Mouse (Mus musculus): Measurements from ENCODE around the gene Svbp.

DNA sequence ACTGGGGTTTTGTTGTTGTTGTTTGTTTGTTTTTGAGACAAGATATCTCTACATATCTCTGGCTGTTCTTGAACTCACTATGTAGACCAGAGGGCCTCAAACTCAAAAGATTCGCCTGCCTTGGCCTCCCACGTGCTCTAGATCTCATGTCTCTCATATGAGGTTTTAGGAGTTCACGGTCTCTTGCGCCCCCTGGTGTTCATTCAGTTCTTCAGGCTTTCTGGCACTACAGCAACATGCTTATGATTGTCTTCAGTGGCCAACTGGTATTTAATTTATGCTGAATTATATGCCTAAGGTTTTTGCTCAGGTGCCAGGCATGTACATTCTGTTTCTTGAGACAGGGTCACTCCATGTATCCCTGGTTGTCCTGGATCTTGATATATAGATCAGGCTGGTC is 27.4 kb upstream of the Svbp start:
- TF ChIP-seq CTCF (IDR thresholded peaks at IDR 0.05; ENCODE audit: insufficient read depth, low read length), result peak; percentile 59; the same call in 1 of the 2 replicates
- no peak for TF ChIP-seq POLR2A (IDR thresholded peaks at IDR 0.05; ENCODE audit: borderline replicate concordance, extremely low read depth, low read depth, low read length)
